Mouse (Mus musculus) ovary, postnatal 10 days (tissue): Measurements from ENCODE around the gene Dip2b.
"Not testable (repeated sequence)": the region's sequence is repeated elsewhere in the genome, so short reads cannot be mapped to it uniquely, and the experiment has no call there.

Source experiments
- DNase-seq: peaks from one replicate; pipeline ENCODE4 v3.0.0; 2022; ENCODE audit warnings: low spot score

Dip2b gene

GRCm38 (mm10) chr15:100260351-100260750 is 221.9 kb downstream of the Dip2b start:
- not testable (repeated sequence) for DNase-seq

- DNase-seq, result no peak
Observed at GRCm38 (mm10) chr15:100263246-100263905, 224.9 kb downstream of the Dip2b start.

GRCm38 (mm10) chr15:100265586-100266325 is 227.3 kb downstream of the Dip2b start:
- no peak for DNase-seq

GRCm38 (mm10) chr15:100268916-100269315 is 230.5 kb downstream of the Dip2b start:
- no peak for DNase-seq
